Mouse (Mus musculus): ENCODE measurements around the gene Htr2b.

The Htr2b gene

DNA sequence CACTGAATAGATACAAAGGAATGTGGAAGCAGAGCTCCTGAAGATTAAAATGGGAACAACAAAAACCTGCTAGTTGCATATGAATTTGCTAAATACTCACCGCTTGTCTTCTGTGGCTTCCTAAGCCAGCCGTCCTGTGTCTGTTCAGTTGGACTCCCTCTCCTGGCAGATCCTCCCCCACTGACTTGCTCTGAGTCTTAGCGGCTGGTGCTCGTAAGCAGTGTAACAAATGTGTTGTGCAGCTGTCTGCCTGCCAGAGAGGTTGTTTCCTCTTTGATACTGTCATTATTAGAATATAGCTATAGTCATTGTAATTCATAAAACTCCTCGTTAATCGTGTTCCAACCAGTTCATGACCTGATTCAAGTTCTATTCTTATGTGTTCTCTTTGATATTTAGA is at the start of gene Htr2b:
TSS of gene Htr2b (minus strand) at position 192 of the 400 bp plus-strand sequence.
- in situ Hi-C loops (cut with MboI, MseI) = no loop called here

DNA sequence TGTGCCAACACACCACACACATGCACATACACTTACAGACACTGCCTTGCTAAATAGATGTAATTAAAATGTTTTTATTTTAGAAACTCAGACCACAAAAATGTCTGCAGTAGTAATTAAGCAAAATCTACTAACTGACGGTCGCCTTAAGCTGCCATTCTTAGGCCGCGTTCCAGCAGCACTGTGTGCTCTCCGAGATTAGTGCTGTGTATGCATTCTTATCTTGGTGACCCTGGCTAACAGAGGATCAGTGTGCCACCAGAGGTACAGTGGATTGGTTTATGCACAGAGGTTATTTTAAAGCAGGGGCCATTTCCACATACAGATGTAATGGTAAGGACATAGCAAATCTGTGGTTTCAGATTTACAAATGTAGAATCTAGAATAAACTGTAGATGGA is 49.3 kb upstream of the Htr2b start:
- in situ Hi-C loops (cut with MboI, MseI) = no loop called here

GRCm38 (mm10) chr1:86160479-86160878 is 48.7 kb upstream of the Htr2b start:
- in situ Hi-C loops (cut with MboI, MseI) = no loop called here

DNA sequence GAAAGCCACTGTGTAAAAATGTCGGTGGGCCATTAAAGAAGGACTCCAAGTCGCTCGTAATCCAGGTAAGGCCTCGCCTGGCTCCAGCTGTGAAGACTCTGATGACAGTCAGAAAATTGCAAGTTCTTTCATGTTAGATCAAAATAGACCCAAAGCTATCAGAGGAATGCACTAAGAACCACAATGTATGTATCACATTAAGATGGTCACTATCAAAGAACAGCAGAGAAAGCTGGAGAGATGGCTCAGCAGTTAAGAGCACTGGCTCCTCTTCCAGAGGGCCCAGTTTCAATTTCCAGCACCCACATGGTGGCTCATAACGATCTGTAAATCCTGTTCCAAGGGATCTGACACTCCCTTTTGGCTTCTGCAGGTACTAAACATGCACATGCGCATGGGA is 48.3 kb upstream of the Htr2b start:
- in situ Hi-C loops (cut with MboI, MseI) = no loop called here

GRCm38 (mm10) chr1:86156595-86156994 is 44.8 kb upstream of the Htr2b start:
- in situ Hi-C loops (cut with MboI, MseI) = no loop called here

DNA sequence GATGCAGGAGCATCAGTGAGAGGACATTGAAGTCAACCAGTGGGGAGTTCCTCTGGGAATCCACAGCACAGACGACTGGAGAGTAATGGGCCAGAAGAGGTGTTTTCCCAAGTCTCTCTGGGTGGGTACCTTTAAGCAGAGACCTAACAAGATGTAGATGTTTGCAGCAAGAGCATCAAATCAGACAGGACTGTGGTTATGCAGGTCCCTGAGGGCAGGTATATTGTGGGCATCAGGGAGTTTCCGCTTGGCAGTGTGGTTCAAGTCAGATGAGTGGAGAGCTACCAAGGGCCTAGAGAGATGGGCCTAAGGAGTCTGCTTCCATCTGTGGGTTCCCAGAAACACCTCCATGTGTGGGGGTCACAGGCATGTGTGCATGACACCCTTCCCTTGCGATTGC is 44.3 kb upstream of the Htr2b start:
- in situ Hi-C loops (cut with MboI, MseI) = no loop called here

DNA sequence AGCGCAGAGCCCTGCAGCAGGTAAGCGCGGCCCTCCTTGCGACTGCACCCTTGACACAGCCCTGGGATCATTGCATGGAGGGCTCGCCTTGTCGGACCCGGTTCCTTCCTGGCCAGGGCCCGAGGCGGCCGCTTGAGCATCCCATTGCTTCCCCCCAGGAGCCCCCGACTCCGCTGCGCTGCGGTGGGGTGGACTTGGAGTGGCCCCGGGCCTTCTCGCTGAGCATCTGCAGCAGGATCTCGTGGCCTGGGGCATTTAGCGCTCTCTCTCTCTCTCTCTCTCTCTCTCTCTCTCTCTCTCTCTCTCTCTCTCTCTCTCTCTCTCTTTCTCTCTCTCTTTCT is 43.0 kb upstream of the Htr2b start:
- in situ Hi-C loops (cut with MboI, MseI) = loop anchor here in 1 of 2 experiments (5.0 kb wide), 1 partner anchor 92 kb away; the partner anchor contains the start of gene Psmd1

GRCm38 (mm10) chr1:86154133-86154823 is 42.5 kb upstream of the Htr2b start, which contains the start of gene Armc9:
Gene Armc9 (plus strand): TSS chr1:86154780.
- in situ Hi-C loops (cut with MboI, MseI) = loop anchor here in 1 of 2 experiments (5.0 kb wide), 1 partner anchor 92 kb away; the partner anchor contains the start of gene Psmd1

- in situ Hi-C loops (cut with MboI, MseI) = loop anchor here in 1 of 2 experiments (5.0 kb wide), 1 partner anchor 90 kb away; the partner anchor contains the start of gene Psmd1
Observed at GRCm38 (mm10) chr1:86152618-86153017, 40.8 kb upstream of the Htr2b start.

DNA sequence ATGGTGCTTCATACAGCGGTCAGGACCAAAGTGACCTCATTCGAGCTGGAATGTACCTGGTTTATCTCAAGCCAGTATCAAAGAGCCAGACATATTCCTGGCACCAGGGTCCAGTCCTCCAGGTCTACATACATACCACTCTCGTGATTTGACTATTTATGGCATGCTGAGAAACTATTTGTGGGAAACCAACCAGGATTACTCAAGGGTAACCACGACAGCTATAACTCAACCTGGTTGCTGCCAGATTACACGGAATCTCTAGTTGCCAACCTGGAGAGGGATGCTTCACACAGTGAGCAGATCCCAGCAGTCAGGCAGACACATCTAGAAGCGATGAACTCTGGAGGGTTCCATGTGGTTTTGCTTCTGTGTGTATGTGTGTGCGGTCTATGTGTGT is 39.6 kb upstream of the Htr2b start:
- in situ Hi-C loops (cut with MboI, MseI) = loop anchor here in 1 of 2 experiments (5.0 kb wide), 1 partner anchor 89 kb away; the partner anchor contains the start of gene Psmd1

DNA sequence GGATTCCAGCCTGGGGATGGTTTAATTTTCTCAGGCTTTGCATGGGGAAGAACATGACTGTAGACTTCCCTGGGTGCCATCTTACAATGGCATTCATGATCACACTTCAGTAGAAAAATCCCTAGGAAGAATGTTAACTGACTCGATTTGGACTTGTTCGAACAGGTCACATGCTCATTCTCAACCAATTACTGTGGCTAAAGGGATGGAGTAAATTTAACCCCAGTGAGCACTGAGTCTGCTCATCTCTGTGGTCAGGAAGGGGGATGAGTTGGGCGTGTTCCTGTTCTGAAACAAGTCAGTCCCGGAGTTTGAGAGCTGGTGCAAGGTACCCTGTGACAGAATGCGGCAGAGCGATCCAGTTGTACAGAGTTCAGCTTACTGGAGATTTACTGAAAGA is 39.2 kb upstream of the Htr2b start:
- in situ Hi-C loops (cut with MboI, MseI) = loop anchor here in 1 of 2 experiments (5.0 kb wide), 1 partner anchor 89 kb away; the partner anchor contains the start of gene Psmd1

GRCm38 (mm10) chr1:86148161-86148560 is 36.4 kb upstream of the Htr2b start:
- in situ Hi-C loops (cut with MboI, MseI) = loop anchor here in 1 of 2 experiments (10.0 kb wide), 1 partner anchor 1477 kb away; the partner anchor contains the start of gene Inpp5d

DNA sequence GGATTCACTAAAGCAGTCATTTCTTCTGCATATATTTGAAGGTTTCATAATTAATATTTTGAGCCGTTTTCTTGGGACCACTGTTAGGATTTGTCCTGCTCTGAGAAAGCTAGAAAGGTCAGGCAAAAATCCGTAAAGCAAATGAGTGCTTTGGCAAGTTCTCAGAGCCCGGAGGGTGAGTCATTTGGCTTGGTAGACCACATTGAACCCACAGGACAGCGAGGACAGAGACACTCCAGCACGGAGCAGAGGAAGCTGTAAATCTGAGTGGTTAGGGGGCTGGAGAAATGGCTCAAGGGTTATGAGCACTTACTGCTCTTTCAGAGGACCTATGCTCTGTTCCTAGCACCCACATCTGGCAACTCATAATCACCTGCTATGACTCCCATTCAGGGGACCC is 35.8 kb upstream of the Htr2b start:
- in situ Hi-C loops (cut with MboI, MseI) = loop anchor here in 1 of 2 experiments (10.0 kb wide), 1 partner anchor 1477 kb away; the partner anchor contains the start of gene Inpp5d

DNA sequence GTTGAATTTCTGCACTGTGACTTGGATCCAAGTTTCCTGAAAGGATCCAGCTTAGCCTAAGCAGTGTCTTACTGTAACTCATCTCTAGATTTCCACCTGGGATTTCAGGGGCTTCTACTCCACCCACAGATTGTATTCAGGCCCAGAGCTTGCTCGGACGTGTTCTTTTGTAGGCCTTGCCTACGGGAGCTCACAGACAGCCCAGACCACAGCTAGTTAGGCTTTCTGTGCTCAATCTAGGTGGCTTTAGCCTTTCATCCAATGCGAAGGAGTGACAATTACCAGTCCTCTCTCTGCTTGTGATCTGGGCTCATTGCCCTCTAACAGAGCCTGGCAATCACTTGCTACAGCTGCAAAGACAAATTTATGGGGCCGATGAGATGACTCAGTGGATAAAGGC is 34.5 kb upstream of the Htr2b start:
- in situ Hi-C loops (cut with MboI, MseI) = loop anchor here in 1 of 2 experiments (10.0 kb wide), 1 partner anchor 1479 kb away; the partner anchor contains the start of gene Inpp5d

GRCm38 (mm10) chr1:86144001-86144944 is 32.5 kb upstream of the Htr2b start:
- in situ Hi-C loops (cut with MboI, MseI) = loop anchor here in 1 of 2 experiments (10.0 kb wide), 1 partner anchor 1481 kb away; the partner anchor contains the start of gene Inpp5d

GRCm38 (mm10) chr1:86143165-86143564 is 31.4 kb upstream of the Htr2b start:
- in situ Hi-C loops (cut with MboI, MseI) = loop anchor here in 1 of 2 experiments (10.0 kb wide), 1 partner anchor 1482 kb away; the partner anchor contains the start of gene Inpp5d

GRCm38 (mm10) chr1:86141081-86141480 is 29.3 kb upstream of the Htr2b start:
- in situ Hi-C loops (cut with MboI, MseI) = loop anchor here in 1 of 2 experiments (10.0 kb wide), 1 partner anchor 1484 kb away; the partner anchor contains the start of gene Inpp5d

DNA sequence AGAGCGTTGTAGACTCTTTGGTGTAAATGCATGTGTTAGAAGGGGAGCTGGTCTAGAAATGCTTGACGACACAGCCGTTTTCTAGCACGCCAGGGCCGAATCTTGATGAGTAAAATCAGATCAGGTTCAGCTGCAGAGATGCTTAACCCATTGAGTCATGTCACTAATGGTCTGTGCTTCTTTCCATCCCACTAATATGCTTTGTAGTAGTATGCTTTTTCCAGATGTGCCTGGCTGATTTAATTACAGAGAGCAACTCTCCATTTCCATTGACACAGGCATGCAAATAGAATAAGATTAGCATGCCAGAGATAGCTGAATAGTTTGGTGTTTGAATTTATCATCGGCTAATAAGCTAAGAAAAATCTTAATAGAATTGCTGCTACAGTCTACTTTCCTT is 23.5 kb upstream of the Htr2b start:
- in situ Hi-C loops (cut with MboI, MseI) = no loop called here

- in situ Hi-C loops (cut with MboI, MseI) = no loop called here
Observed at GRCm38 (mm10) chr1:86133337-86133736, 21.6 kb upstream of the Htr2b start, which contains the start of gene Gm21972. Gene Gm21972 (plus strand): TSS chr1:86133637.

DNA sequence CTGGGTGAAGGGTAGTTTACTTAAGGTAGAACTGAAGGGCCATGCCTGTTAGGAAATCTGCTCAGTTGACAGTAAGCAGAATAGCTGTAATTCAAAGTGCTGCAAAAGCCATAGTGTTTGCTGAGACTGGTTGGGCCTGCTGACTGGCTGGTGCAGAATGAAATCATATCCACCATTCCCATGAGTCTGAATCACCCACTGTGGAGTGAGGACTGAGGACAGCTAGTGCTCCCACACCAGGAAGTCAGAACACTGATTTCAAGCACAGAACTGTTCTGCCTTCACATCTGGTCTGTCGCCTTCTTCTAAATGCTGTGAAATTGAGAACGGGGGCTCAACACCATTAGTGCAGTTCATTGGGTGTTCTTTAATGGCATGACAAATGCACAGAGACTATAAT is 14.3 kb upstream of the Htr2b start:
- in situ Hi-C loops (cut with MboI, MseI) = no loop called here

GRCm38 (mm10) chr1:86119549-86119948 is 7.8 kb upstream of the Htr2b start:
- in situ Hi-C loops (cut with MboI, MseI) = no loop called here

Measured in T-helper 17 cell (primary cell).